Mouse (Mus musculus): ENCODE results near the gene Sh3bp5. TPM values are rescaled to one million over a fixed set of nuclear protein-coding genes. Genes with fewer than 3 reads are reported as not detected.
A peak's percentile ranks its signal among the peaks of the same experiment; 100 is the strongest.

Gene Sh3bp5
- polyA plus RNA-seq, 1 experiment from 2014 or later: 29.7 TPM

- H3K27me3 ChIP-seq (ENCODE audit: insufficient read depth, low read length): no peaks in the 10 kb centered on the region
These were observed 98.5 kb downstream of the Sh3bp5 start for GRCm38 (mm10) chr14:31337406-31337805.

GRCm38 (mm10) chr14:31336369-31337155 is 99.3 kb downstream of the Sh3bp5 start, which contains the start of gene Capn7:
TSS of gene Capn7 (plus strand) at chr14:31336638.
- H3K4me3 ChIP-seq (ENCODE audit: low read depth, low read length): peak within 1 kb of the TSS; percentile 88
- peak within 1 kb of the TSS; percentile 90 for H3K9ac ChIP-seq (replicated peaks)
- TF ChIP-seq CTCF (IDR thresholded peaks at IDR 0.05; ENCODE audit: low read depth): peak; percentile 71
- TF ChIP-seq EP300 (IDR thresholded peaks at IDR 0.05; ENCODE audit: low read depth): no peak
- DNase-seq (peak; percentile 100), ATAC-seq (peak; percentile 95)
- H3K27me3 ChIP-seq (ENCODE audit: insufficient read depth, low read length): no peaks in the 10 kb centered on the region
- H3K27ac ChIP-seq (ENCODE audit: low read depth): peak within 1 kb of the TSS; percentile 97
- 0 out of 2 replicates have a peak, but pooled peaks cover 3% of the 10 kb centered on the region for H3K4me1 ChIP-seq (ENCODE audit: insufficient read depth)
- no peaks in the 10 kb centered on the region for H3K9me3 ChIP-seq (ENCODE audit: low read length)
- H3K36me3 ChIP-seq (replicated peaks; ENCODE audit: insufficient read depth, low read length): peaks cover 10% of the 10 kb centered on the region
- H3K4me2 ChIP-seq (ENCODE audit: low read depth, low read length): peak within 1 kb of the TSS; percentile 71
- 1% methylated on average over 77 of the region's 78 CpGs for WGBS (ENCODE audit: insufficient replicate concordance)

More at GRCm38 (mm10) chr14:31337406-31337805, 98.5 kb downstream of the Sh3bp5 start:
- peaks cover 12% of the 10 kb centered on the region for H3K36me3 ChIP-seq (replicated peaks; ENCODE audit: insufficient read depth, low read length)
- WGBS (ENCODE audit: insufficient replicate concordance): 20% methylated on average over 7 of the region's 7 CpGs
- no peaks in the 10 kb centered on the region for H3K9me3 ChIP-seq (ENCODE audit: low read length)
- no peak for TF ChIP-seq EP300 (IDR thresholded peaks at IDR 0.05; ENCODE audit: low read depth)
- TF ChIP-seq CTCF (IDR thresholded peaks at IDR 0.05; ENCODE audit: low read depth): no peak
- peak overlapping the region; percentile 71 for H3K4me2 ChIP-seq (ENCODE audit: low read depth, low read length)
- H3K9ac ChIP-seq (replicated peaks): peak overlapping the region; percentile 90
- peak overlapping the region; percentile 88 for H3K4me3 ChIP-seq (ENCODE audit: low read depth, low read length)
- ATAC-seq (no peak), DNase-seq (no peak)
- H3K4me1 ChIP-seq (ENCODE audit: insufficient read depth): 0 out of 2 replicates have a peak, but pooled peaks cover 3% of the 10 kb centered on the region
- 0 out of 2 replicates have a peak overlapping the region, but pooled peaks have one; percentile 97 for H3K27ac ChIP-seq (ENCODE audit: low read depth)

GRCm38 (mm10) chr14:31335765-31336164 is 100.1 kb downstream of the Sh3bp5 start:
- Histone ChIP-seq H3K9me3 (ENCODE audit: low read length) (no peaks in the 10 kb centered on the region), H3K4me3 (ENCODE audit: low read depth, low read length) (peak overlapping the region; percentile 88), H3K9ac (replicated peaks) (peak overlapping the region; percentile 52), H3K27ac (ENCODE audit: low read depth) (no peak overlapping the region), H3K4me2 (ENCODE audit: low read depth, low read length) (peak overlapping the region; percentile 71), H3K27me3 (ENCODE audit: insufficient read depth, low read length) (no peaks in the 10 kb centered on the region), H3K4me1 (ENCODE audit: insufficient read depth) (0 out of 2 replicates have a peak, but pooled peaks cover 3% of the 10 kb centered on the region), H3K36me3 (replicated peaks; ENCODE audit: insufficient read depth, low read length) (peaks cover 7% of the 10 kb centered on the region)
- no peak for TF ChIP-seq CTCF (IDR thresholded peaks at IDR 0.05; ENCODE audit: low read depth)
- no peak for TF ChIP-seq EP300 (IDR thresholded peaks at IDR 0.05; ENCODE audit: low read depth)
- ATAC-seq (no peak), DNase-seq (no peak)
- 57% methylated on average over 3 of the region's 3 CpGs for WGBS (ENCODE audit: insufficient replicate concordance)

DNA sequence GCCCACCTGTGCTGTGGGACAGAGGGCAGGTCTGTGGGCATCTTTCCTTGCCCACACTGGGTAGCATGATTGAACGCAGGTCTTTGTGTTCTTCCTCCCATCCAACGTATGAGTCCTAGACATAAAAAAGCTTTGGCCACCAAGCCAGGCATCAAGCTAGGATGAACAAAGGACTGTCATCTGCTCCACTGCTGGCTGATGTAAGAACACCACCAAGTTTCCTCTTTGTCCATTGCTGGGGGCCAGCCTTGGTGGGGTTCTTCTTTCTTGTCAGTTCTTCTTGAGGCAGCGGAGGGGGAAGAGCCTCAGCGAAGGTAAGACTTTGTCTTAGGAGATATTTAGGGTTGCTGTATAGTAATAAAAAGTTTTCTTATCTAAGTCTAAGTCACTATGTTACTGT is 104.9 kb downstream of the Sh3bp5 start:
- Histone ChIP-seq H3K4me3 (ENCODE audit: low read depth, low read length) (no peak overlapping the region), H3K27ac (ENCODE audit: low read depth) (no peak overlapping the region), H3K4me1 (ENCODE audit: insufficient read depth) (no peaks in the 10 kb centered on the region), H3K27me3 (ENCODE audit: insufficient read depth, low read length) (no peaks in the 10 kb centered on the region), H3K36me3 (replicated peaks; ENCODE audit: insufficient read depth, low read length) (no peaks in the 10 kb centered on the region), H3K4me2 (ENCODE audit: low read depth, low read length) (no peak overlapping the region), H3K9ac (replicated peaks) (no peak overlapping the region), H3K9me3 (ENCODE audit: low read length) (no peaks in the 10 kb centered on the region)
- DNase-seq (no peak), ATAC-seq (no peak)
- 52% methylated on average over 4 of the region's 4 CpGs for WGBS (ENCODE audit: insufficient replicate concordance)
- TF ChIP-seq EP300 (IDR thresholded peaks at IDR 0.05; ENCODE audit: low read depth) (no peak), CTCF (IDR thresholded peaks at IDR 0.05; ENCODE audit: low read depth) (no peak)

DNA sequence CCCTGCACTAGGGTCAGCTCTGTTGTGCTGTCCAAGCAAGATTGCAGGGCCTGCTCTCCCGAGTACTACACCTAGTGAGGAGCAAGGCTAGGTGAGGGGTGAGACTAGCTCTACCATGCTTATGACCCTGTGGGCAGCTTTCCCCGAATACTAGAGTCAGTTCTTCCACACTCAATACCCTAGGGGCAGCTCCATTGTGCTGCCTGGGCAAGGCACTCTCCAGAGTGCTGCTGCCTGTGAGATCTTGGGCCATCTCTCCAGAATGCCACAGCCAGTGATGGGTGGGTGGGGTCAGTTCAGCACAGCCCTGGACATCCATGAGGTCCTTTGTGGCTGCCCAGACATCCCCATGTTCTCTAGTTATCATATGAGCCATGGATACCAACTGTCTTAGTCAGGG is 106.1 kb downstream of the Sh3bp5 start:
- Histone ChIP-seq H3K4me3 (ENCODE audit: low read depth, low read length) (no peak overlapping the region), H3K27me3 (ENCODE audit: insufficient read depth, low read length) (no peaks in the 10 kb centered on the region), H3K36me3 (replicated peaks; ENCODE audit: insufficient read depth, low read length) (no peaks in the 10 kb centered on the region), H3K9me3 (ENCODE audit: low read length) (no peaks in the 10 kb centered on the region), H3K4me2 (ENCODE audit: low read depth, low read length) (no peak overlapping the region), H3K27ac (ENCODE audit: low read depth) (no peak overlapping the region), H3K4me1 (ENCODE audit: insufficient read depth) (no peaks in the 10 kb centered on the region), H3K9ac (replicated peaks) (no peak overlapping the region)
- DNase-seq: no peak
- 44% methylated on average over 2 of the region's 2 CpGs for WGBS (ENCODE audit: insufficient replicate concordance)
- ATAC-seq: no peak
- TF ChIP-seq CTCF (IDR thresholded peaks at IDR 0.05; ENCODE audit: low read depth): no peak
- TF ChIP-seq EP300 (IDR thresholded peaks at IDR 0.05; ENCODE audit: low read depth): no peak

- no peaks in the 10 kb centered on the region for H3K27me3 ChIP-seq (ENCODE audit: insufficient read depth, low read length)
- peak; percentile 9 for DNase-seq
- H3K36me3 ChIP-seq (replicated peaks; ENCODE audit: insufficient read depth, low read length): no peaks in the 10 kb centered on the region
- H3K4me2 ChIP-seq (ENCODE audit: low read depth, low read length): no peak overlapping the region
- H3K9me3 ChIP-seq (ENCODE audit: low read length): no peaks in the 10 kb centered on the region
- H3K4me3 ChIP-seq (ENCODE audit: low read depth, low read length): no peak overlapping the region
- no peak overlapping the region for H3K9ac ChIP-seq (replicated peaks)
- peaks cover 11% of the 10 kb centered on the region for H3K4me1 ChIP-seq (ENCODE audit: insufficient read depth)
- no peak overlapping the region for H3K27ac ChIP-seq (ENCODE audit: low read depth)
- ATAC-seq: no peak
- TF ChIP-seq EP300 (IDR thresholded peaks at IDR 0.05; ENCODE audit: low read depth) (no peak), CTCF (IDR thresholded peaks at IDR 0.05; ENCODE audit: low read depth) (peak; percentile 61)
- WGBS (ENCODE audit: insufficient replicate concordance): 63% methylated on average over 4 of the region's 4 CpGs
These were observed 108.2 kb downstream of the Sh3bp5 start for GRCm38 (mm10) chr14:31327681-31328080.

Data from liver, postnatal 0 days (tissue).